Mouse (Mus musculus) forebrain, embryonic 14.5 days (tissue): Measurements from ENCODE around the gene Megf11. TPM values are rescaled to one million over a fixed set of nuclear protein-coding genes. Genes with fewer than 3 reads are reported as not detected.

Source experiments
- ATAC-seq: fragments of 200-750 bp; cut with Nextera tagmentation; 2 replicates; pipeline ENCODE4 v1.8.0; 2017; ENCODE audit warnings: mild to moderate bottlenecking, moderate library complexity
- DNase-seq: peaks from one replicate; pipeline ENCODE4 v3.0.0-alpha.2; 2015; ENCODE audit warnings: low spot score
- H3K27ac ChIP-seq: fragments of 300-500 bp; sonication (generic); 2 replicates; pipeline ENCODE4 v1.5.1; 2014; ENCODE audit warnings: low read depth, mild to moderate bottlenecking, control low read depth, low read length, moderate library complexity
- H3K27me3 ChIP-seq: fragments of 300-500 bp; sonication (generic); replicated peaks from 2 replicates; pipeline ENCODE4 v1.6.1; 2014; ENCODE audit warnings: low read length, control low read depth, mixed read lengths; ENCODE audit not compliant: control insufficient read depth, insufficient read depth
- H3K36me3 ChIP-seq: fragments of 300-500 bp; sonication (generic); 2 replicates; pipeline ENCODE4 v1.6.1; 2014; ENCODE audit warnings: low read length, control low read depth; ENCODE audit not compliant: control insufficient read depth, insufficient read depth
- H3K4me1 ChIP-seq: fragments of 300-500 bp; sonication (generic); 2 replicates; pipeline ENCODE4 v1.6.1; 2014; ENCODE audit warnings: antibody characterized with exemption, low read length, control low read depth; ENCODE audit not compliant: control insufficient read depth, insufficient read depth
- H3K4me2 ChIP-seq: fragments of 300-500 bp; sonication (generic); 2 replicates; pipeline ENCODE4 v1.6.1; 2014; ENCODE audit warnings: mild to moderate bottlenecking, control low read depth, low read length
- H3K4me3 ChIP-seq: fragments of 300-500 bp; sonication (generic); 2 replicates; pipeline ENCODE4 v1.5.1; 2014; ENCODE audit warnings: low read depth, low read length, control low read depth
- H3K9ac ChIP-seq: fragments of 300-500 bp; sonication (generic); 2 replicates; pipeline ENCODE4 v1.6.1; 2014; ENCODE audit warnings: mild to moderate bottlenecking, low read length, control low read depth, moderate library complexity
- H3K9me3 ChIP-seq: fragments of 300-500 bp; sonication (generic); replicated peaks from 2 replicates; pipeline ENCODE4 v1.6.1; 2016; ENCODE audit warnings: low read length, control low read depth, mixed read lengths; ENCODE audit not compliant: control insufficient read depth
- WGBS: fragments of 180-500 bp; shearing (Covaris S2); extraction: QIAGEN DNeasy Blood & Tissue Kit; methylation state at CpG from one replicate; pipeline ENCODE4 v1.1.7; 2014; 5-methylcytosine and 5-hydroxymethylcytosine counted together
- polyA plus RNA-seq: library from polyadenylated mRNA; unstranded; fragments of >200 nt; fragmentation: Nextera tagmentation; extraction: Ambion mirVana; gene quantifications from 2 replicates; pipeline ENCODE4 v1.2.1, GENCODE M21; 2014

The Megf11 gene
- polyA plus RNA-seq, 1 experiment from 2014 or later, result 7.0 TPM

DNA sequence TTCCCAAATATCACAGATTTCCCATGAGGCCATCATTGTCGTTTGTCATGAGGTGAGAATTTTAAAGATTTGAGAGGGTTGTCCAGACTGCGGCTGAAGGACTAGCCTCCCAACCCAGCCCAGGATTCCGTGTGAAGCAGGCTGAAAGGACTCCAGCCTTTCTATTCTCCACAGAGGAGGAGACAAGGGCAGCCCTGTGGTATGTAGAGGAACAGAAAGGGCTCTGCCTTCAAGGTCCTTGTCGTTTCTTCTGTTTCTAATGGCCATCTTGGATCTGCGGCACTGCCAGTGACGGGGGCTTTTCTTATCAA lies 121.7 kb downstream of the Megf11 start:
- WGBS, result 61% methylated on average over 6 of the region's 6 CpGs
- H3K4me1 ChIP-seq, result peaks cover 19% of the 10 kb centered on the region
- H3K36me3 ChIP-seq, result no peaks in the 10 kb centered on the region
- no peaks in the 10 kb centered on the region for H3K9me3 ChIP-seq
- no peak overlapping the region for H3K9ac ChIP-seq
- no peaks in the 10 kb centered on the region for H3K27me3 ChIP-seq
- DNase-seq, result no peak
- H3K4me3 ChIP-seq, result no peak overlapping the region
- H3K27ac ChIP-seq, result no peak overlapping the region; the same call in 1 of the 2 replicates
- no peak overlapping the region for H3K4me2 ChIP-seq
- no peak for ATAC-seq

DNA sequence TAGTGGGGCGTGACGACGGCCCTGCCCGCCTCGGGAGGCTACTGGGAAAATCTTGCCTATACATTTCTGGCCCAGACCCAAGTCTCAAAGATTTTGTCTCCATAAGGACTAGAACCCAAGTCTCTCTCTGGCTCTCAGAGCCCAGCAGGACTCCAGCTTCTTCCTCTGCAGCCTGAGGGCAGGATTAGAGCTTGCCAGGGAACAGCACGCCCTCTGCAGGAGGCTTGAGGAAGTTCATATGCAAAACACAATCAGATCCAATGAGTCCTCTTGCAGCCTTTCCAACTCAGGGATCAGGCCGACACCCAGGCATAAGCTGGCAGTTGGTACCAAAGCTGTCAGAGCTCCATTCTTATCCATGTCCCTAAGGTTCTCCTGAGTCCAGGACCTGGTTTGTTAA lies 122.6 kb downstream of the Megf11 start:
- WGBS, result 16% methylated on average over 7 of the region's 7 CpGs
- Histone ChIP-seq H3K27me3 (no peaks in the 10 kb centered on the region), H3K9ac (no peak overlapping the region), H3K4me1 (peaks cover 19% of the 10 kb centered on the region), H3K9me3 (no peaks in the 10 kb centered on the region), H3K4me3 (no peak overlapping the region), H3K27ac (no peak overlapping the region), H3K4me2 (no peak overlapping the region), H3K36me3 (no peaks in the 10 kb centered on the region)
- DNase-seq (peak; percentile 25), ATAC-seq (no peak)

DNA sequence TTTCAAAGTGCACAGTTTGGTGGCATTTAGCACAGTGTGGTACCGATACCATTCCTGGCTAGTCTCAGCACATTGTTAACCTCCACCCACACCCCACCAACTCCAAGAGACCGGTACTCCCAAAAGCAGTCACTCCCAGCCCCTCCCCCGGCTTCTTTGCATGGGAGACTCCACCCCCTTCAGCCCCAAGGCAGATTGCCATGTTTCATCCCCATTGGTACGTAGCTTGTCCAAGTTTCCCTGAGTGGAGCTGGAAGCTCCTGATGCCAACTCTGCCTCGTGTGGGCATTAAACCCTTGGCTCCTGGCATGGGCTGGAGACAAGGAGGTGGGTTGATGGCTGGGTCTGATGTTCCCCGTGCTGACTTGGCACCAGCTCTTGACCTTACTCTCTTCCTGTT lies 129.4 kb downstream of the Megf11 start:
- H3K9ac ChIP-seq, result no peak overlapping the region
- no peak overlapping the region for H3K4me3 ChIP-seq
- no peaks in the 10 kb centered on the region for H3K27me3 ChIP-seq
- ATAC-seq (no peak), DNase-seq (peak; percentile 59)
- no peaks in the 10 kb centered on the region for H3K4me1 ChIP-seq
- no peaks in the 10 kb centered on the region for H3K36me3 ChIP-seq
- H3K27ac ChIP-seq, result no peak overlapping the region
- no peaks in the 10 kb centered on the region for H3K9me3 ChIP-seq
- WGBS, result 37% methylated on average over 6 of the region's 6 CpGs
- H3K4me2 ChIP-seq, result no peak overlapping the region

DNA sequence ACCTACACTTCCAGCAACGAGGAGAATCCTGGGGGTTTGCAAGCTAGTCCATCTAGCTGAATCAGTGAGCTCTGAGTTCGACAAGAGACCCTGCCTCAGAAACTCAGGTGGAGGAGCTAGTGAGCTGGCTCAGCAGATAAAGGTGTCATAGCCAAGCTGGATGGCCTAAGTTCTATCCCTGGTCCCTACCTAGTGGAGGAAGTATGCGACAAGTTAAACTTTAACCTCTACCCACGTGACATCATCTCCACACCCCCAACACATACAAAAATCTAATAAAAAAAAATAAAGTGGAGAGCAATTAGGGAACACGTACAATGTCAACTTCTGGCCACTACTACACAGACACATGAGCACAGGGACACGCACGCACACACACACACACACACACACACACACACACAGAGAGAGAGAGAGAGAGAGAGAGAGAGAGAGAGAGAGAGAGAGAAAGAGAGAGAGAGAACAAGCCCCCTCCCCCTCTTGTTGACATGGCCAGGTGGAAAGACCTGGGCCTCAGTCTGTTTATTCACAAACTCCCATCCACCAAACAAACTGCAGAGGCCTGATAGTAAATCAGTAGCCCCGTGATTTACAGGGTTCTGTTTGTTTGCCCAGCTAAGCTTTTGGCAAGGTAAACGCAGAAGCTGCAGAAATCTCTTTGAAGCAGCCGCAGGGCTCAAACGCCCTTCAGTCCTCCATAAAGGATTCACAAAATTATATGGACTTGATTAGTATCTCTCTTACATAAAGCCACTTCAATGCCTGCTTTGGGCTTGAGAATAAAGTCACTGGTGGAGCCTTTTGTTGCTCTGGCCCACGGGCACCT lies 134.7 kb downstream of the Megf11 start:
- DNase-seq (no peak), ATAC-seq (no peak)
- Histone ChIP-seq H3K27ac (no peak overlapping the region), H3K4me2 (no peak overlapping the region), H3K27me3 (no peaks in the 10 kb centered on the region), H3K9me3 (no peaks in the 10 kb centered on the region), H3K36me3 (no peaks in the 10 kb centered on the region), H3K9ac (no peak overlapping the region), H3K4me1 (peaks cover 4% of the 10 kb centered on the region; the same call in 1 of the 2 replicates), H3K4me3 (no peak overlapping the region)
- 44% methylated on average over 12 of the region's 12 CpGs for WGBS

DNA sequence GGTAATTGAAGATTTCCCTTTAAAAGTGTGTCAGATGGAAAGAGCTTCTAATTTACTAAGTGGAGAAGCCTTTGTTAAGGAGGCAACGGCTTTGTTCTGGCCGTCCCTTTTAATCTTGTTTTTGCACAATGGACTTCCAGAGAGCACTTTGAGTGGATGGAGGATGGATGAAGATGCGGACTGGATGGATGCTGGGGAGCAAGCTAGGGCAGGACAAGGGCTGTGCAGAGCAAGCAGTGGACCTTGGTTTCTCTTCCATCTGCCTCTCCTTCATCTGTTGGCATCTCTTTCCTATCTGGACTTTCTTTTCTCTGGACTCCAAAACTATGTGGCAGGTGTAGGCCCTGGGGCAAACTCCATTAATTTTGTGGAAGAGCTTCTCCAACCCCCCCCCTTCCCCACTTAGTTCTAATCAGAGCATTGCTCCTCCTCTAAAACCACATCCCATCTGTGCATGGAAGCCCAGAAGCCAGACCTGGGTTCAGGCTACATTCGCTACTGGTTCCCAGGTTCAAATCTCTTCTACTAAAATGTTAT lies 135.4 kb downstream of the Megf11 start:
- WGBS, result 24% methylated on average over 4 of the region's 4 CpGs
- Histone ChIP-seq H3K27me3 (no peaks in the 10 kb centered on the region), H3K9ac (no peak overlapping the region), H3K9me3 (no peaks in the 10 kb centered on the region), H3K4me1 (peaks cover 4% of the 10 kb centered on the region; the same call in 1 of the 2 replicates), H3K4me2 (no peak overlapping the region), H3K4me3 (no peak overlapping the region), H3K27ac (no peak overlapping the region), H3K36me3 (no peaks in the 10 kb centered on the region)
- ATAC-seq (no peak), DNase-seq (peak; percentile 34)

DNA sequence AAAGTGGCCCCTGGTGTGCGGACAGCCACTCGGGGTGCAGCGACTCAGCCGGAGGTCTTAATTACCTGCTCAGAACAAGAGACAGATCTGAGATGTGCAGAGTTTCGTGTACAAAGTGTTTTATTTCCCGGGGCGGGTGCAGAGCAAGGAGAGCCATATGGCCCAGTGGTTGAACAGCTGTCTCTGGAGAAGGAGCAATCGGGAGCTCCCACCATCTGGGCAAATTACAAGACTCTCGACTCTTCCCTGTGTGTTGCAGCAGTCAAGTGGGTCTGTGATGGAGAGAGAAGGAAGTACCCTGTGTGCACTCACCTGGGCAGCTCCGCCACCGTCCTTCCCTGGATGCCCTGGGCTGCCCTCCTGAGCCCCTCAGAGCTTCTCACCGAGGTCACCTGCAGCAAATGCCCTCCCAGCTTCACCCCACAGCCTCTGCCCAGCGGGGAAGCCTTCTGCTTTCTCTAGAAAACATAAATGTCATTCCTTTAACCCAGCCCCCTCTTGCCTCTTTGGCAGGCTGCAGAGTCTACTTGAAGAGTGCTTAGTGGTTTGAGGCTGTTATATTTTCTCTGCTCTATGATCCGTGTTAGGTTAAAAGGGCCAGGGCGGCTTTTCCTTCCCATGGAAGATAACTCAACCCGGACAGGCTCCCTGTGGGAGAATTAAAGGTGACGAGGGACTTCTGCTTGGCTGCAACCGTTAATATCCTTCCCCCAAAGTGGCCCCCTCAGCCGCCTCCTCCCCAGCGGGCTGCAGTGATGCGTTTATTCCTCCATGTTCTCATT lies 138.0 kb downstream of the Megf11 start:
- Histone ChIP-seq H3K9ac (no peak overlapping the region), H3K27me3 (no peaks in the 10 kb centered on the region), H3K4me2 (no peak overlapping the region), H3K4me1 (peaks cover 4% of the 10 kb centered on the region; the same call in 1 of the 2 replicates), H3K27ac (no peak overlapping the region), H3K36me3 (no peaks in the 10 kb centered on the region), H3K9me3 (no peaks in the 10 kb centered on the region), H3K4me3 (no peak overlapping the region)
- WGBS, result 64% methylated on average over 21 of the region's 21 CpGs
- DNase-seq (peak; percentile 48), ATAC-seq (0 out of 2 replicates have a peak, but pooled peaks have one; percentile 15)

DNA sequence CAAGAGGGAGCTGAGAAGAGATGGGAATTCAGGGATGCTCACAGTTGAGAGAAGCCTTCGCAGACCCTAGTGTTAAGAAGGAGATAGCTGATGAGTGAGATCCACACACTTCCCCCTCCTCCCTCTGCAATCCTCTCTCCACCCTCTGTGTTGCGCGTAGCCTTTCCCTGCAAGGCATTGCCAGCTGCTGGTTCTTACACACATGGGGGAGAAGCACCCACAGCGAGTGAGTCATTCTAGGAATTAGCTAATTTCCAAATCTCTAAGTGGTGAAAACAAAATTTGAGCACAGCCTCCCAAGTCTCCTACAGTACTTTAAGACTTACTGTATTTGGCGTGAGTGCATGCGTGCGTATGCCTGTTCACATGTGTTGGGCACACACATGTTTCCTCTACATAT lies 142.6 kb downstream of the Megf11 start:
- DNase-seq, result no peak
- H3K27ac ChIP-seq, result no peak overlapping the region
- no peaks in the 10 kb centered on the region for H3K4me1 ChIP-seq
- WGBS, result 91% methylated on average over 7 of the region's 7 CpGs
- H3K36me3 ChIP-seq, result no peaks in the 10 kb centered on the region
- H3K4me3 ChIP-seq, result no peak overlapping the region
- H3K9me3 ChIP-seq, result no peaks in the 10 kb centered on the region
- no peaks in the 10 kb centered on the region for H3K27me3 ChIP-seq
- no peak overlapping the region for H3K9ac ChIP-seq
- ATAC-seq, result no peak
- no peak overlapping the region for H3K4me2 ChIP-seq

DNA sequence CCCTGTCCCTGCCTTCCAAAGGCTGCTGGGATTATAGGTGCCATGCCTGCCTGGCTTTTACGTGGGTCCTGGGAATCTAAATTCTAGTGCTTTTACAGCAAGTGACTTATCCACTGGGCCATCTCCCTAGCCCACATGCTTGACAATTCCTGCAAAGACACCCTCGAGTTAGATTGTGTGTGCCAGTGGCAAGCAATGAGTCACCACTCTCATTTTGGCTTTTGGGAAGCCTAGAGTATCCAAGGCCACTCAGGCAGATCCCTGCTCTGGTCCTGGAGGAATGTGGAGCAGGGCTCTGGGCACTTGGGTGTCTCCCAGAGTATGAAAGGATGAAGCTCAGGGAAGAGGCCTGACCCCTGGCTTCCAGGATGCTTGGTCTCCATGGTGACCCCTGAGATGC lies 143.2 kb downstream of the Megf11 start:
- 73% methylated on average over 2 of the region's 2 CpGs for WGBS

DNA sequence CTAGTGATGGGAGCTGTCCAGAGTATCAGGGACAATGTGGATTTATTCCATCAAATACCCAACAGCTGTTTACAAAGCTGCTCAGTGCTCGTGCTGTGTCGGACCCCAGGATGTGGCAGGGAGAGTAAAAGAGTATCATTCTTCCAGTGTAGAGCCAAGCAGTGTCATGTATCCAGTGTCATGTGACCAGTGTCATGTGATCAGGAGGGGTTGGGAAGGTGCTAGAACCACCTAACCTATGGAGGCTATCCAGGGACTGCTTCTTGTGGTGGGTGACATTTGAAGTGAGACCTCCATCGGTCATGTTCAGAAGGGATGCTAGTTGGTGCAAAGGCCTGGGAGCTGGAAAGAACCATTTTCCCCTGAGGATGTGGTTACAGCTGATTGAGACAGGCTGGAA lies 146.5 kb downstream of the Megf11 start:
- no peak overlapping the region for H3K9ac ChIP-seq

More for the DNA sequence above, 143.2 kb downstream of the Megf11 start:
- no peaks in the 10 kb centered on the region for H3K9me3 ChIP-seq
- ATAC-seq (no peak), DNase-seq (no peak)
- H3K4me3 ChIP-seq, result no peak overlapping the region
- H3K4me2 ChIP-seq, result no peak overlapping the region
- no peak overlapping the region for H3K27ac ChIP-seq
- H3K4me1 ChIP-seq, result 0 out of 2 replicates have a peak, but pooled peaks cover 3% of the 10 kb centered on the region
- no peaks in the 10 kb centered on the region for H3K27me3 ChIP-seq
- H3K9ac ChIP-seq, result no peak overlapping the region
- no peaks in the 10 kb centered on the region for H3K36me3 ChIP-seq

More for the DNA sequence above, 146.5 kb downstream of the Megf11 start:
- Histone ChIP-seq H3K9me3 (no peaks in the 10 kb centered on the region), H3K27ac (no peak overlapping the region), H3K4me3 (no peak overlapping the region), H3K4me1 (peaks cover 6% of the 10 kb centered on the region; the same call in 1 of the 2 replicates), H3K27me3 (no peaks in the 10 kb centered on the region), H3K36me3 (no peaks in the 10 kb centered on the region), H3K4me2 (no peak overlapping the region)
- 88% methylated on average over 3 of the region's 3 CpGs for WGBS
- no peak for DNase-seq
- ATAC-seq, result no peak
